Comparison of ENCODE assay signal across 8 mouse cellular contexts in genomic region chr3:121426621-121427519, GRCm38 (mm10). TPM values are rescaled to one million over a fixed set of nuclear protein-coding genes. Genes with fewer than 3 reads are reported as not detected.
DNase-seq lines count a peak whose midpoint lies in the region; ATAC-seq and TF ChIP-seq lines count a peak whose summit lies in the region.

No protein-coding gene starts in this region.

- no peak for TF ChIP-seq POLR2A in bone marrow macrophage, adult 2 months (IDR thresholded peaks at IDR 0.05; ENCODE audit: borderline replicate concordance, low read depth, low read length)
- TF ChIP-seq POLR2A in myocyte (IDR thresholded peaks at IDR 0.05; ENCODE audit: insufficient read length, low read depth): peak; percentile 61

- under 1% methylated on average over 91 of the region's 93 CpGs for WGBS in embryonic facial prominence, embryonic 15.5 days

- H3K79me2 ChIP-seq in myocyte (ENCODE audit: control insufficient read depth, insufficient read depth): peaks cover 54% of the 10 kb centered on the region

- no peaks in the 10 kb centered on the region; the same call in 1 of the 2 replicates for H3K4me1 ChIP-seq in bone marrow macrophage, adult 2 months (ENCODE audit: control insufficient read depth, insufficient read depth, low read length)
- H3K4me1 ChIP-seq in embryonic facial prominence, embryonic 15.5 days: peaks cover 41% of the 10 kb centered on the region

- ATAC-seq in embryonic facial prominence, embryonic 15.5 days (ENCODE audit: insufficient number of reproducible peaks, low FRiP score, low TSS enrichment, low read depth): peak; percentile 73

- peak overlapping the region; percentile 98 for H3K9ac ChIP-seq in embryonic facial prominence, embryonic 15.5 days

- peak overlapping the region; percentile 92 for H3ac ChIP-seq in myocyte (ENCODE audit: control insufficient read depth, insufficient read length)

- H3K36me3 ChIP-seq in embryonic facial prominence, embryonic 15.5 days: no peaks in the 10 kb centered on the region
- peaks cover 9% of the 10 kb centered on the region for H3K36me3 ChIP-seq in myocyte (ENCODE audit: control insufficient read depth, insufficient read depth)

- no peak overlapping the region for H3K27ac ChIP-seq in bone marrow macrophage, adult 2 months (ENCODE audit: insufficient read depth, low read depth, low read length)
- H3K27ac ChIP-seq in embryonic facial prominence, embryonic 15.5 days (replicated peaks): peak overlapping the region; percentile 99

- peak overlapping the region; percentile 47 for H3K4me3 ChIP-seq in bone marrow macrophage, adult 2 months (ENCODE audit: insufficient read depth, low read length)
- peak overlapping the region; percentile 89 for H3K4me3 ChIP-seq in embryonic facial prominence, embryonic 15.5 days (replicated peaks)
- peak overlapping the region; percentile 80 for H3K4me3 ChIP-seq in myocyte

- H3K4me2 ChIP-seq in embryonic facial prominence, embryonic 15.5 days (replicated peaks): peak overlapping the region; percentile 88
- no peak overlapping the region for H3K4me2 ChIP-seq in myocyte (ENCODE audit: low read depth)

- TF ChIP-seq CTCF in bone marrow macrophage, adult 2 months (IDR thresholded peaks at IDR 0.05; ENCODE audit: low read depth, low read length): no peak

- no peaks in the 10 kb centered on the region for H3K9me3 ChIP-seq in embryonic facial prominence, embryonic 15.5 days (replicated peaks)

- DNase-seq in 3T3-L1 (ENCODE audit: low read depth, low spot score): peak; percentile 83
- peak; percentile 84 for DNase-seq in heart, adult 8-10 months (ENCODE audit: low spot score)
- DNase-seq in kidney, adult 9 months: peak; percentile 80
- peak; percentile 79 for DNase-seq in liver
- peak; percentile 73 to 88 for DNase-seq in spleen, postnatal 4 days (ENCODE audit: low spot score in 2 of 2)

- no peaks in the 10 kb centered on the region for H3K27me3 ChIP-seq in embryonic facial prominence, embryonic 15.5 days
- H3K27me3 ChIP-seq in myocyte (ENCODE audit: control insufficient read depth, insufficient read depth, insufficient read length): no peaks in the 10 kb centered on the region

TF ChIP-seq in myocyte, 11 proteins besides CTCF, POLR2A, EP300 and RAD21:
- TF ChIP-seq TCF12 (IDR thresholded peaks at IDR 0.05; ENCODE audit: insufficient read depth, poor library complexity, severe bottlenecking) (no peak), MYOG (IDR thresholded peaks at IDR 0.05; ENCODE audit: control insufficient read depth in 1 of 3, insufficient read depth in 1 of 3, insufficient read length in 2 of 3, low read depth in 2 of 3) (peak in 1 of 3 experiments; percentile 3), POLR2AphosphoS2 (IDR thresholded peaks at IDR 0.05; ENCODE audit: insufficient read length, low read depth) (peak; percentile 10), MYOD1 (IDR thresholded peaks at IDR 0.05; ENCODE audit: control insufficient read depth in 1 of 3, insufficient read length in 2 of 3, low read depth in 2 of 3) (no peak), USF1 (IDR thresholded peaks at IDR 0.05; ENCODE audit: low read depth) (no peak)
TF ChIP-seq in myocyte: peak in this region for 2.

RNA-seq across cellular contexts. Expression of gene Cnn3, which starts 0.6 kb away (rescaled TPM):
- 1.3 and 3.6 TPM in 2 replicates for polyA plus RNA-seq in bone marrow macrophage, adult 2 months (2012; ENCODE audit: insufficient read depth, insufficient read length, missing spikeins)
- polyA plus RNA-seq in embryonic facial prominence, embryonic 15.5 days (2015; fragmentation: Nextera tagmentation; extraction: Ambion mirVana): 844 and 852 TPM in 2 replicates
- 10 to 100 TPM; 30.4 to 35.4 (median 33.8) TPM for total RNA-seq in heart, adult 8-10 months (2022)
- polyA plus RNA-seq in myocyte (2012; fragmentation: generic; extraction: Trizol): 589 TPM

Comparison
In these comparisons a context has a peak if more than half of its experiments do, and no peak if none do; other contexts are left out.
1. RNA of gene Cnn3, which starts 0.6 kb away (polyA plus RNA-seq): 844 to 852 TPM in embryonic facial prominence, embryonic 15.5 days and 589 TPM in myocyte (single experiment); 1.3 to 3.6 TPM in bone marrow macrophage, adult 2 months; every median in the first group is over 100 times any median in the second.
2. Peak in every context shown above with its lines, with median percentiles within 50 percentile points of each other: DNase-seq and H3K4me3 ChIP-seq.